Mouse (Mus musculus): Measurements from ENCODE around the gene Efcab14. TPM values are rescaled to one million over a fixed set of nuclear protein-coding genes. Genes with fewer than 3 reads are reported as not detected.

Efcab14 gene
- polyA plus RNA-seq, 1 experiment: 42.0 TPM

- Histone ChIP-seq H3K4me3 (ENCODE audit: insufficient read depth, low read length) (no peak overlapping the region), H3K27ac (ENCODE audit: insufficient read depth, low read length) (no peak overlapping the region), H3K4me1 (ENCODE audit: control insufficient read depth, insufficient read depth, low read length) (no peaks in the 10 kb centered on the region)
- TF ChIP-seq CTCF (IDR thresholded peaks at IDR 0.05; ENCODE audit: extremely low read depth, insufficient read depth, low read length) (no peak), POLR2A (IDR thresholded peaks at IDR 0.05; ENCODE audit: extremely low read depth, insufficient read depth, low read length) (no peak)
Observed at GRCm38 (mm10) chr4:115825271-115825670, 87.7 kb downstream of the Efcab14 start.

Other genes starting within 250 kb of the Efcab14 start
- gene Cyp4a14, start 241.6 kb upstream of the Efcab14 start, polyA plus RNA-seq (2012; rRNA removed): not detected in 2 replicates
- not detected in 2 replicates for gene Cyp4a10, start 219.5 kb upstream of the Efcab14 start, polyA plus RNA-seq (2012; rRNA removed)
- not detected in 2 replicates for gene Cyp4a31, start 174.1 kb upstream of the Efcab14 start, polyA plus RNA-seq (2012; rRNA removed)
- gene Cyp4a32, start 136.8 kb upstream of the Efcab14 start, polyA plus RNA-seq (2012; rRNA removed): not detected in 2 replicates
- 1.6 and 2.2 TPM in 2 replicates for gene Cyp4b1, start 90.0 kb upstream of the Efcab14 start, polyA plus RNA-seq (2012; rRNA removed)
- gene Tex38, start 43.3 kb downstream of the Efcab14 start, polyA plus RNA-seq (2012; rRNA removed): 0.27 and 0.55 TPM in 2 replicates
- gene Atpaf1, start 47.1 kb downstream of the Efcab14 start, polyA plus RNA-seq (2012; rRNA removed): 53.1 and 54.4 TPM in 2 replicates
- 6.8 and 8.5 TPM in 2 replicates for gene Mob3c, start 90.3 kb downstream of the Efcab14 start, polyA plus RNA-seq (2012; rRNA removed)
- gene Mknk1, start 101.5 kb downstream of the Efcab14 start, polyA plus RNA-seq (2012; rRNA removed): 59.8 and 63.2 TPM in 2 replicates
- 0.06 and 0.21 TPM in 2 replicates for gene Kncn, start 146.7 kb downstream of the Efcab14 start, polyA plus RNA-seq (2012; rRNA removed)
- gene 6430628N08Rik, start 152.9 kb downstream of the Efcab14 start, polyA plus RNA-seq (2012; rRNA removed): not detected in 2 replicates
- 0.04 and 0.09 TPM in 2 replicates for gene Dmbx1, start 202.2 kb downstream of the Efcab14 start, polyA plus RNA-seq (2012; rRNA removed)

Data from cortical plate, adult 2 months (tissue).